Mouse (Mus musculus) forelimb bud, embryonic 11.5 days (tissue): ENCODE measurements around the gene Efhd1.

Source experiments
- DNase-seq: peaks from one replicate; pipeline ENCODE4 v3.0.0-alpha.2; 2012; ENCODE audit warnings: low read depth, low spot score

Gene Efhd1

GRCm38 (mm10) chr1:87270204-87270603 lies 6.0 kb downstream of the Efhd1 start:
- DNase-seq, result no peak

DNA sequence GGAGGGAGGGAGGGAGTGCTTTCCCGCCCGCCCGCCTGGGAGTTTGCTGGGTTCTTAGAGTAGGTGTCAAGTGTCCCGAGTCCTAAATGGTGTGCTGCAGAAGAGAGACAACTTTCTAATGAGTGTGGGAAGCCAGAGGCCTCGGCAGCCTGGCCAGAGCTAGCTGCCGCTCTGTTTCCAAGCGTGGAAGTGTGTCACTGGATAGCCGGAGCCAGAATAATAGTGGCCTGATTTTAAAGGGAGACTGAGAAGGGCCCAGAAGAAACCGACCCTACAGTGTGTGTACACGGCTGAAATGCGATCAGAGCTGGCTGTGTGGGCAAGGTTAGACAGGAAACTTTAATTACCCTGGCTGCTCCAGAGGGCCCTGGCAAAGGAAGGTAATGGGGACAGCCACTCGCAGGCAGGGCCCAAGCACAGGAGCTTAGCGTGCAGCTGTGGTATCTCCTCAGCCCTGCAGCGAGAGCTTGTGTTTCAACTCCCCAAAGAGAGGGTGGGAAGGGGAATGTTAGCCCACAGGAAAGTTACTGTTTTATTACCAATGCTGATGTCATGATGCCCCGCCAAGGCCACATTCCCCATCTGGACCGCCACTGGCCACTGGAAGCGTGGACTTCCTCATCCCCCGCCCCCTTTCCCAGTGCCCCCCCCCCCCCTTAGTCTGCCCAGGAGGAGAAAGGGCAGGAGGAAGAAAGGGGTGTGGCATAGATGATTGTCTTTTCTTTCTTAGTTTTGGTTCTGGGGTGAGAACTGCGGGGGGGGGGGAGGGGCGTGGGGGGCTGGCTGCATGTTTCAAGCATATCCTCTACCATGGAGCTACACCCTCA lies 6.7 kb downstream of the Efhd1 start:
- peak; percentile 61 for DNase-seq

- DNase-seq, result no peak
These were observed 7.4 kb downstream of the Efhd1 start for GRCm38 (mm10) chr1:87271596-87271995.

DNA sequence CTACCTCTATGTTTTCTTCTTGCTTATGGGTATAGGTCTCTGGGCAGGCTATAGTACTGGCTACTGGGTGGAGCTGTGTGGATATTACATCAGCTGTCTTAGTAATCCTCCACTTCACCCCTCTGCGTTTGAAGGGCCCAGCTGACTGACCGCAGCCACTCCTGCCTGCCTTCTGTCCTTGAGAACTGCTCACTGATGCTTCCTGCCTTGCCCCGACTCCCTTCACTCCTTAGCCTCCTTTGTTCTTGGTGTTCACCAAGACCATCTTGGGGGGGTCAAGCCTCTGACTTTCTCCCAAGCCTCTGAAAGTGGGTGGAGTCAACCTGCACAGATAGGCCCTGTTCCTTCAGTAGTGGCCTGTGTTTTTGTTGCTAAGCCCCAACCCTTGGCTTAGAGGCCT lies 8.3 kb downstream of the Efhd1 start:
- no peak for DNase-seq

DNA sequence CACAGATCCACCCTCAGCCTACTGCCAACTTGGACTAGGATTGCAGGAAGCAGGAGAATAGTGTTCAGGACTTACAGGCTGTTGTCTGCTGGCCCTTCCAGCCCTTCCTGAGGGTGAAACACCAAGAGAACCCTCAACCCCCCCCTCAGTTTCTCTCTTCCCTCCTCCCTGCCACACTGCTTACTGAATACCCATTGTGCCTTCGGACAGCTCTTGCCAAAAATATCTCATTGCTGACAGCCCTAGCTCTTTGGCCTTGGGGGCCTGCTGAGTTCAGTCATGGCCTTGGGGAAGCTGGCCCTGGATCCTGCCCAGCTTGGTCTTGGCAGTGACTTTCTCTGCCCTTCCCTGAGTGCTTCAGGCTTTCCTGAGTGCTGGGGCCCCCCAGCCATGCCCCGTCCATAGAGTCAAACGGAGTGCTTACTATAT lies 9.4 kb downstream of the Efhd1 start:
- no peak for DNase-seq

- DNase-seq, result no peak
These were observed 10.0 kb downstream of the Efhd1 start for GRCm38 (mm10) chr1:87274134-87274533.

DNA sequence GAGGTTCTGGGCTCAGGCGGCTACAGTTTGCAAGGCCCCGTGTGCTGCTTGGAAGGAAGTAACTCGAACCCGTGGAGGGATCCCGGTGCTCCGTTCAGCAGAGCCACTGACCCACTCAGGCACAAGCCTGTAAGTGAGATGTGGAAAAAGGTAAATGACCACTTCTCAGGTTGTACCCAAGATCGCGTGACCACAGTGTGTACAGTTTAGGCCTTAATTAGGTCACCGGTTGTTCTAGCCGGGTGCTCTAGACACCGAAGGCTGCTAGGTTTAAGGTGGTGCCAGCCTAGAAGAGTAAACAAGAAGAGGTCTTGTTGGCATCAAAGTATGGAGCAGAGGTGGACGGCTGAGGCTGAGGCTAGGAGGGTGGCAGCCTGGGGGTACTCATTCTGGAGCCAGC lies 11.0 kb downstream of the Efhd1 start:
- DNase-seq, result no peak

- DNase-seq, result no peak
These were observed 11.9 kb downstream of the Efhd1 start for GRCm38 (mm10) chr1:87276056-87276455.

DNA sequence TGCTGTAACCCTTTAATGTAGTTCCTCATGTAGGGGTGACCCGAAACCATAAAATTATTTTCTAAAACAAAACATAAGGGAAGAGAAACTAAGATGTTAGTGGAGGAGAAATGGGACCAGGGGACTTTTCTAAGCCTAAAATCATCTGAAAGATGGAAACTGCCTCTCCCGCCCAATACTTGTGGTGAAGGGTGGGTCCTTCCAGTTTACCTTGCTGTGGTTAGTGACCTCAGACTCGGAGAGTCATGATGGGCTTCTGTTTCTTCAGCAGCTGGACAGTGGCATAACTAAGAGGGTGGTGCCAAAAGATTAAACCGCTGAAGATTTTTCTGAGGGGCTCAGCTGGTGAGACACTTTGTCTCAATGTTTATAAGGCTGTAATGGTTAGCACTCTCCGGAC lies 16.1 kb downstream of the Efhd1 start:
- DNase-seq, result no peak

- DNase-seq, result no peak
These were observed 17.6 kb downstream of the Efhd1 start for GRCm38 (mm10) chr1:87281599-87282412.

- DNase-seq, result no peak
These were observed 18.2 kb downstream of the Efhd1 start for GRCm38 (mm10) chr1:87282413-87282788.

- no peak for DNase-seq
These were observed 19.3 kb downstream of the Efhd1 start for GRCm38 (mm10) chr1:87283410-87283960.

- no peak for DNase-seq
These were observed 22.9 kb downstream of the Efhd1 start for GRCm38 (mm10) chr1:87287105-87287504.

GRCm38 (mm10) chr1:87291416-87291815 lies 27.3 kb downstream of the Efhd1 start:
- DNase-seq, result no peak

- peak; percentile 33 for DNase-seq
These were observed 28.4 kb downstream of the Efhd1 start for GRCm38 (mm10) chr1:87292420-87293190.

DNA sequence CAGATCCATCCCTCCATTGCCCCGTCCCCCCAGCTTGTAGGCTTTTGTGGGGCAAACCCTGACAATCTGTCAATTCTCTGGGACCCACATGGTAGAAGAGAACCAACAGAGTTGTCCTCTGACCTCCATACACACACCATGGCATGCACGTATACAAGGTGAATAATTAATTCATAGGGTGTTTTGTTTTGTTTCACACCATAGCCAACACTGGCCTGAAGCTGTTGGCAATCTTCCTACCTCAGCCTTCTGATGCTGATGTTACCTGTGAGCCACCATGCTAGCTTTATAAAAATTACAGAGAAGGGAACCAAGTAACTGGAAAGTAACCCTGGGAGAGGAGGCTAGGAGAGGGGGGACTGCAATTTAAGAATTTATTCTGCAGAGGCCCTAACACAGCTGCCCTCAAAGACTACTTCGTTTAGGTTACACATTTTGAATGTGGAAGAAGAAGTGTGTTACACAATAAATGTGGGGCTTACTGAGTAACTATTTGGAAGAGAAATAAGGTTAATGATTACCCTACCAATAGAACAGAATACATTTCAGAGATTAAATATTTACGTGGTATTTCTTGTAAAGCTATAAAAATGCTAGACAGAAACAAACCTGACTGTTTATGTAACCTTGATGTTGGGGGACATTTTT lies 30.0 kb downstream of the Efhd1 start:
- DNase-seq, result no peak

DNA sequence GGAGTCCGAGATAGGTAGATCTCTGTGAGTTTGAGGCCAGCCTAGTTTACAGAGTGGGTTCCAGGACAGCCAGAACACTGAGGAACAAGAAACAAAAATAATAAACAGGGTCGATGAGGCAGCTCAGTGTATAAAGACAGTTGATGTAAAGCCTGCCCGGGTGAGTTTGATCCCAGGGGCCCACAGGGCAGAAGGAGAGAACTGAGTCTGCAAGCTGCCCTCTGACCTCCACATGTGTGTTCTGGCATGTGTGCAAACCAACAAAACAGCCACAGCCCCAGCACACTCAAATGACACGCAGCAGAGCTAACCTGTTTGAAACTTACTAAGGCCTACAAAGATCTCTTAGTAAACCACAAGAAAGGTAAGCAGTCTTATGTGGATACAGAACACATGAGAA lies 30.8 kb downstream of the Efhd1 start:
- no peak for DNase-seq

- DNase-seq, result no peak
These were observed 33.3 kb downstream of the Efhd1 start for GRCm38 (mm10) chr1:87297346-87297925.

DNA sequence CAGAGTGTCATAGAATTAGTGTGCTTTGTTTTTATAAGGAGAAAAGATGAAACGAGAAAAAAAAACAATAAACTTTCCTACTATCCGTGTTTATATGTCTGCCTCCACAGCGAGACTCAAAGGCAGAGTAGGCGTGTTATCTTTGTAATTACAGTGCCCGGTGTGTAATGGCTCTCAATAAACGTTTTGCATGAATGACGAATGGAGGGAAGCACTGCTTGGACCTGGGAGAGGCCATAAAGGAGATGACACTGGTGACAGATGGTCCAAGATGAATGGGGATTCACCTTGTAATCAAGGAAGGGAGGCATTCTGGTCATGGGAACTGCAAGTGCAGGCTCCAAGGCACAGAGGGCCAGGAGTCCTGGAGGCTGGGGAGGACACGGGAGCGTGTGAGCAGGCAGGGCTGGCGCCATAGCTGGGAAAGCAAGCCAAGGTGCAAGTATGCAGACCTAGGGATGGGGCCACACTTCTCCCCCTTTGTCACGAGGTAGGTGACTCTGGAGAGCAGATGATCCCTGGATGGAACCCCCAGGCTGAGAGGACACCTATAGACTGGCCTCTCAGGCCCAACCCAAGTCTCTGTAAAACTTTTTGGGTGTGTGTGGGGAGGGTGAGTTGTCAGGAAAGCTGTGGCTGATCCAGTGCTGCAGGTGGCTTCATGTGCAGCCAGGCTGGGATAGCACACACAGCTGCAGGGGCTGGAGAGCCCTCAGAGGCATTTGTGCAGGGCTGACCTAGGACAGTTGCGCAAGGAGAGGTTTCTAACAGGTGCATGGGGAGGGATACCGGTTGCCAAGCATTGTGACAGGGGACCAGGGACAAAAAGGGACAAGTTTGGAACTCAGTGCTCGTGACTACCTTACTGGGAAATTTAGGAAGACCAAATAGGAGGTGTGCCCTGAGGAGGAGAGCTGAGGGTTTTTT lies 36.5 kb downstream of the Efhd1 start:
- DNase-seq, result no peak

DNA sequence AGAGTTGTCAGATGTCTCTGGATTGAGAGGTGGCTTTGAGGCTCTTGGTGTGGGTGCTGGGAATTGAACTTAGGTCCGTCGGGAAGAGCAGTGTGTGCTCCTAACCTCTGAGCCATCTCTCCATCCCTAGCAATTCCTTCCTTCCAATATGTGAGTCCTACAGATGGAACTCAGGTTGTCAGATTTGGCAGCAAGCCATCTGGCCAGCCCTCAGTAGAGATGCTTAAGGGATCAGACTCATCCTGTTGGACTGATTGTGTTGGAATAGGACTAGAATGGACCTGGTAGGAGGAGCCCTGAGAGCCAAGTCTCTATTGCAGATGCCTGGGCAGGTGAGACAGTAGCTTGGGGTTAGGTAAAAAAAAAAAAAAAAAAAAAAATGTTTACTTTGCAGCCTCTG lies 37.8 kb downstream of the Efhd1 start:
- DNase-seq, result no peak
